ENCODE assay signal across 7 mouse cellular contexts in the genomic region with DNA sequence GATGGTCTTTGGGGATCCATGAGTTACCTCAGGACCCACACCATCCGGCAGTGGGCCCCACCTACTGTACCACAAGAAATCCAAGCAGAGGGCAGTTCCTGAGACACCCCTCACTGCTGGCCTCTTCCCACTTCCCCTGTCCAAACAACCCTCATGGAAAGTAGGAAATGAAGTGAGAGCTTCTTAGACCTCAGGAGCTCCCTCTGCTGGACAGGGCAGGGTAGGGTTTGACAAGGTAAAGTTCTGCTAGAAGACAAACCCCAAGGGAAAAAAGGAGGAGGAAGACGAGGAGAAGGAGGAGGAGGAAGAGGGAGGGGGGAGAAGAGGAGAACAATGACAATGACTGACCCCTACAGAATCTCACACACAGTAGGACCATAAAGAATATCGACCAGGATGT. TPM values are rescaled to one million over a fixed set of nuclear protein-coding genes. Genes with fewer than 3 reads are reported as not detected.
DNase-seq lines count a peak whose midpoint lies in the region; ATAC-seq and TF ChIP-seq lines count a peak whose summit lies in the region.

No protein-coding gene starts in this region.

- no peaks in the 10 kb centered on the region for H3K36me3 ChIP-seq in forebrain, embryonic 16.5 days (ENCODE audit: control insufficient read depth, insufficient read depth)

- H3K9ac ChIP-seq in forebrain, embryonic 16.5 days (replicated peaks; ENCODE audit: low read depth, low read length), result no peak overlapping the region

- WGBS in forebrain, embryonic 16.5 days, result 58% methylated on average over 3 of the region's 3 CpGs

- peak in 1 of 2 experiments; percentile 42 for DNase-seq in layer of hippocampus, adult 2 months (ENCODE audit: low spot score in 2 of 2)
- no peak for DNase-seq in layer of hippocampus, adult 9-10 months (ENCODE audit: low spot score)
- DNase-seq in ES-CJ7 (ENCODE audit: low read depth, low spot score) (peak; percentile 53), adipocyte (ENCODE audit: low spot score) (peak; percentile 65)
- peak; percentile 27 to 45 for DNase-seq in frontal cortex, postnatal 36 days (ENCODE audit: low spot score in 2 of 2)

- no peak overlapping the region for H3K4me3 ChIP-seq in layer of hippocampus, adult 2 months
- no peak overlapping the region for H3K4me3 ChIP-seq in forebrain, embryonic 16.5 days (replicated peaks; ENCODE audit: low read length)

- no peak overlapping the region for H3K27ac ChIP-seq in layer of hippocampus, adult 2 months
- H3K27ac ChIP-seq in forebrain, embryonic 16.5 days (ENCODE audit: low read length), result no peak overlapping the region

- no peak overlapping the region for H3K4me2 ChIP-seq in forebrain, embryonic 16.5 days (ENCODE audit: low read length)

- peak; percentile 77 for TF ChIP-seq CTCF in layer of hippocampus, adult 2 months (conservative IDR thresholded peaks at IDR 0.05)

- H3K9me3 ChIP-seq in forebrain, embryonic 16.5 days (ENCODE audit: control insufficient read depth, low read length), result no peaks in the 10 kb centered on the region

- no peaks in the 10 kb centered on the region for H3K27me3 ChIP-seq in forebrain, embryonic 16.5 days (replicated peaks; ENCODE audit: control insufficient read depth, insufficient read depth, low read length)

- ATAC-seq in megakaryocyte, adult 5-6 weeks (ENCODE audit: poor library complexity, severe bottlenecking), result peak; percentile 67
- no peak for ATAC-seq in forebrain, embryonic 16.5 days

- H3K4me1 ChIP-seq in forebrain, embryonic 16.5 days (replicated peaks; ENCODE audit: control insufficient read depth, insufficient read depth, low read length), result no peaks in the 10 kb centered on the region

RNA-seq across cellular contexts. Expression of gene Dmrtb1, which starts 46.4 kb away (rescaled TPM):
- under 1 TPM; 0.27 to 0.49 TPM for total RNA-seq in layer of hippocampus, adult 2 months (2021)
- total RNA-seq in megakaryocyte, adult 5-6 weeks (2015), result 0.39 TPM in 1 of 2 replicates, not detected in the other
- not detected in 2 replicates for total RNA-seq in megakaryocyte, adult 5-6 weeks (2017)
- 8.2 and 18.0 TPM in 2 replicates for polyA plus RNA-seq in forebrain, embryonic 16.5 days (2015; fragmentation: Nextera tagmentation; extraction: Ambion mirVana)
